In genomic region chr19:42431485-42432190, GRCm38 (mm10) we compare ENCODE assay signal across 8 mouse cellular contexts. TPM values are rescaled to one million over a fixed set of nuclear protein-coding genes. Genes with fewer than 3 reads are reported as not detected.
A peak's percentile ranks its signal among the peaks of the same experiment; 100 is the strongest.
DNase-seq lines count a peak whose midpoint lies in the region; ATAC-seq and TF ChIP-seq lines count a peak whose summit lies in the region.

Gene Crtac1 (minus strand): TSS chr19:42431783.

- H3K4me2 ChIP-seq in forebrain, postnatal 0 days (ENCODE audit: low read depth), result peak within 1 kb of the TSS; percentile 85
- peak within 1 kb of the TSS; percentile 77 for H3K4me2 ChIP-seq in intestine, postnatal 0 days (replicated peaks; ENCODE audit: low read depth)

- H3K9ac ChIP-seq in forebrain, postnatal 0 days, result peak within 1 kb of the TSS; percentile 77
- H3K9ac ChIP-seq in intestine, postnatal 0 days (ENCODE audit: low read depth, low read length), result 0 out of 2 replicates have a peak within 1 kb of the TSS, but pooled peaks have one; percentile 17

- peak; percentile 22 to 48 for DNase-seq in adrenal gland, adult (ENCODE audit: inconsistent age in 2 of 2, low spot score in 1 of 2)
- DNase-seq in adrenal gland, postnatal 4 days (ENCODE audit: low spot score in 2 of 2), result no peak
- peak; percentile 43 to 60 for DNase-seq in cerebellum, adult 18-20 months
- peak; percentile 96 for DNase-seq in forebrain, postnatal 0 days
- DNase-seq in left cerebral cortex, postnatal 4 days, result peak; percentile 86
- DNase-seq in neural tube, embryonic 10.5 days (ENCODE audit: extremely low spot score, low spot score), result peak; percentile 87
- DNase-seq in yolk sac, embryonic 10.5 days (ENCODE audit: low spot score), result peak; percentile 24

- whole genome bisulfite sequencing in forebrain, postnatal 0 days, result 3% methylated on average over 79 of the region's 88 CpGs
- 1% methylated on average over 55 of the region's 88 CpGs for WGBS in intestine, postnatal 0 days

- H3K36me3 ChIP-seq in forebrain, postnatal 0 days (ENCODE audit: insufficient read depth), result no peaks in the 10 kb centered on the region
- no peaks in the 10 kb centered on the region for H3K36me3 ChIP-seq in intestine, postnatal 0 days (ENCODE audit: control insufficient read depth, insufficient read depth)

- TF ChIP-seq CTCF in forebrain, postnatal 0 days (IDR thresholded peaks at IDR 0.05; ENCODE audit: low read depth), result peak; percentile 71
- TF ChIP-seq CTCF in intestine, postnatal 0 days (IDR thresholded peaks at IDR 0.05; ENCODE audit: low read depth), result peak; percentile 65

- no peaks in the 10 kb centered on the region for H3K9me3 ChIP-seq in forebrain, postnatal 0 days (ENCODE audit: low read length)
- no peaks in the 10 kb centered on the region for H3K9me3 ChIP-seq in intestine, postnatal 0 days (ENCODE audit: control insufficient read depth)

- peak within 1 kb of the TSS; percentile 67 for H3K4me3 ChIP-seq in forebrain, postnatal 0 days (ENCODE audit: low read depth, low read length)
- H3K4me3 ChIP-seq in intestine, postnatal 0 days (ENCODE audit: low read depth, low read length), result peak within 1 kb of the TSS; percentile 54

- H3K27me3 ChIP-seq in forebrain, postnatal 0 days (ENCODE audit: insufficient read depth, low read length), result no peaks in the 10 kb centered on the region; the same call in 1 of the 2 replicates
- H3K27me3 ChIP-seq in intestine, postnatal 0 days (replicated peaks; ENCODE audit: control insufficient read depth, insufficient read depth, low read length), result peaks cover 52% of the 10 kb centered on the region

- peak; percentile 94 for ATAC-seq in forebrain, postnatal 0 days
- peak; percentile 65 for ATAC-seq in intestine, postnatal 0 days

- intact Hi-C loops in left cerebral cortex, postnatal 4 days (cut with DNase I), result loop anchor here (5.0 kb wide), 1 partner anchor 114 kb away; no protein-coding TSS in a partner anchor

- H3K4me1 ChIP-seq in forebrain, postnatal 0 days (ENCODE audit: insufficient read depth), result no peaks in the 10 kb centered on the region; the same call in 1 of the 2 replicates
- no peaks in the 10 kb centered on the region for H3K4me1 ChIP-seq in intestine, postnatal 0 days (replicated peaks; ENCODE audit: control insufficient read depth, insufficient read depth, low read length)

- peak within 1 kb of the TSS; percentile 85 for H3K27ac ChIP-seq in forebrain, postnatal 0 days (ENCODE audit: low read depth, low read length)
- H3K27ac ChIP-seq in intestine, postnatal 0 days (ENCODE audit: low read depth, low read length), result no peak within 1 kb of the TSS

RNA-seq across cellular contexts. Expression of gene Crtac1, which starts in this region (rescaled TPM):
- total RNA-seq in adrenal gland, postnatal 4 days (2021), result 1 to 10 TPM; 2.6 to 3.9 TPM
- 14.6 and 16.6 TPM in 2 replicates for total RNA-seq in forebrain, postnatal 0 days (2014; rRNA removed)
- polyA plus RNA-seq in forebrain, postnatal 0 days (2015; fragmentation: Nextera tagmentation; extraction: Ambion mirVana), result 38.1 and 49.9 TPM in 2 replicates
- 4.2 and 4.3 TPM in 2 replicates for polyA plus RNA-seq in intestine, postnatal 0 days (2015; fragmentation: Nextera tagmentation; extraction: Ambion mirVana)
- 10 to 100 TPM; 40.9 to 53.3 TPM for total RNA-seq in left cerebral cortex, postnatal 4 days (2021)

Comparison
In these comparisons a context has a peak if more than half of its experiments do, and no peak if none do; other contexts are left out.
1. DNase-seq: peak in adrenal gland, adult (2 of 2), cerebellum, adult 18-20 months (2 of 2), forebrain, postnatal 0 days (single experiment), left cerebral cortex, postnatal 4 days (single experiment), neural tube, embryonic 10.5 days (single experiment) and yolk sac, embryonic 10.5 days (single experiment); none in adrenal gland, postnatal 4 days (0 of 2).